Mouse (Mus musculus): Measurements from ENCODE around the gene Gm17535.
"Not testable (repeated sequence)": the region's sequence is repeated elsewhere in the genome, so short reads cannot be mapped to it uniquely, and the experiment has no call there.

- TF ChIP-seq POLR2A (IDR thresholded peaks at IDR 0.05; ENCODE audit: low read depth, low read length); CTCF (conservative IDR thresholded peaks at IDR 0.05; ENCODE audit: insufficient read depth, insufficient read length, low read depth, low read length): not testable (repeated sequence)
These were observed 19.0 kb upstream of the Gm17535 start, which contains the start of gene Gm10720 for GRCm38 (mm10) chr9:3015354-3015753.

Measured in kidney, adult 2 months (tissue).